Comparison of ENCODE assay signal across 17 mouse cellular contexts in genomic region chr1:129747595-129747994, GRCm38 (mm10).
"Had no signal": no experiment of that assay in that cellular context is flagged by ENCODE, and none has a peak within 500 bp of the region (broad histone marks: within the 10 kb centered on the region; RNA-seq: fewer than 3 reads in every experiment).

No protein-coding gene starts in this region.

- H3K27me3 ChIP-seq: liver, embryonic 13.5 days had no signal

- H3K36me3 ChIP-seq: liver, embryonic 13.5 days had no signal

- H3K4me3 ChIP-seq: layer of hippocampus, adult 2 months; left cerebral cortex, adult 2 months; liver, embryonic 13.5 days had no signal

- DNase-seq: kidney, adult 18-20 months; kidney, adult 9 months; kidney, postnatal 14 days; kidney, postnatal 4 days; layer of hippocampus, adult 9-11 months; layer of hippocampus, postnatal 36 days; liver, embryonic 13.5 days; lung, adult 2 months; lung, postnatal 14 days; lung, postnatal 4 days; right cerebral cortex, postnatal 4 days; thymus, adult 2 months; thymus, postnatal 14 days; thymus, postnatal 4 days had no signal

- H3K27ac ChIP-seq: layer of hippocampus, adult 2 months; left cerebral cortex, adult 2 months; liver, embryonic 13.5 days; stomach, postnatal 0 days had no signal

- H3K9ac ChIP-seq: liver, embryonic 13.5 days had no signal

- H3K9me3 ChIP-seq: liver, embryonic 13.5 days had no signal

- H3K4me1 ChIP-seq: liver, embryonic 13.5 days had no signal

- H3K4me2 ChIP-seq: liver, embryonic 13.5 days had no signal
